Mouse (Mus musculus) inflammation-experienced regulatory T-cells, adult 6 months (primary cell): ENCODE measurements around the gene Ikzf2. TPM values are rescaled to one million over a fixed set of nuclear protein-coding genes. Genes with fewer than 3 reads are reported as not detected.
A peak's percentile ranks its signal among the peaks of the same experiment; 100 is the strongest.

ENCODE experiments used
- ATAC-seq: one replicate; pipeline ENCODE4 v1.8.0; 2017
- polyA plus RNA-seq, 3 experiments: library from polyadenylated mRNA; unstranded; fragments of 100-300 nt; shearing (Covaris generic); gene quantifications; one replicate each; pipeline ENCODE4 v1.2.1; 2017

The Ikzf2 gene
- polyA plus RNA-seq, result 100 to 1,000 TPM; 466 to 742 (median 572) TPM

DNA sequence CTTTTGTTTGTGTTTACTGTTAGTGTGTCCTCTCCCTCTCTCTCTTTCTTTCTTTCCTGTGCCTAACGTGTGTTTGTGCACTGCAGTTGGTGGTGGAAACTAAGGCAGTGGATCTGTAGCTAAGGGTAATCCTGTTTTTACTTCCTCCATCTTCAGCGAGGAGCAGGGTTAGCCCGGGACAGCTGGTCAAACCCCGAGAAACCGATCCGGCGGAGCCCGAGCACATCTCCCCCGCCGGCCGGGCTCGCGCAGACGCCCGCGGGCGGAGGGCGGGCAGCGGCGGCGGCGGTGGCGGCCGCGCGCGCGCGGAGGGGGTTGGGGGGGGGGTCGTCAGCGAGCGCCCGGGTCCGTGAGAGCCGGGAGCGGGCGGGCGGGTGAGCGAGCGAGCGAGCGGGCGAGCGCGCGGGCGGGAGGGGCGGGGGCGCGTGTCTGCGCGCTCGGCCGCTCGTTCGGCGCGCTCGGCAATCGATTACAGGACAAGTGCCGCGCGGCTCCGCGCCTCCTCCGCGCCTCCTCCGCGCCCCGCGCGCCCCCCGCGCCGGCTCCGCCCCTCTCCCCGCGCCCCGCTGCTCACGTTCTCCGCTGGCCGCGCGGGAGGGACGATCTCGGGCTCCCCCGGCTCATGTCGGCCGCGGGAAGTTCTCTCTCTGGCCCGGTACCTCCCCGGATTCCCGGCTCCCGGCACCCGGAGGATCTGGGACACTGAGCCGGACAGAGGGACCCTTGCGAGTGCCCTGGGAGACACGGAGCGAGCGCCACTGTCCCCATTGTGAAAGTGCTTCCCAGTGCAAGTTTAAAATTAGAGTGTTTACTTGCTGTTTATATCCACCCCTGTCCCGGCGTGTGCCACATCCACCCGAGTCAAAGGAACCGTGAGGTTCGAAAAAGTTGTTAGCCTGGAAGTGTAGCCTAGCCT lies at the start of gene Ikzf2:
TSS of gene Ikzf2 (minus strand) at position 170 of the 916 bp plus-strand sequence.
- ATAC-seq, result peak; percentile 39

GRCm38 (mm10) chr1:69729729-69730128 lies 42.7 kb upstream of the Ikzf2 start:
- no peak for ATAC-seq

- ATAC-seq, result no peak
These were observed 42.1 kb upstream of the Ikzf2 start for GRCm38 (mm10) chr1:69729031-69729679.

- no peak for ATAC-seq
These were observed 40.9 kb upstream of the Ikzf2 start for GRCm38 (mm10) chr1:69727968-69728367.

DNA sequence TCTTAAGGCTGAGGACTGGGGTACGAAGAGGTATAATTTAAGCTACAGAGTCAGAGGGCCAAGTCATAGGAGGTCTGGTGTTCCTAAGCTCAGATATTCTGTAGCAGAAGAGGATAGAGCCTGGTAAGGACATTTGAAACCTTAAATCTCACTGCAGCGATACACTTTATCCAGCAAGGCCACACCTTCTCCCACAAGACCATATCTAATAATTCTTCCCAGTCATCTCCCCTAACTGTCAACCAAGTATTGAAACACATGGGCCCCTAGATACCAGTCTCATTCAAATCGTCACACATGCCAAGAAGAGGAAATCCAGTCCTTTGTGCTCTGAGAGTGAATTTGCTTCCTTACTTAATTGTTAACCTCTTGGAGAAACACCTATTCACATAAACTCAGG lies 30.1 kb upstream of the Ikzf2 start:
- no peak for ATAC-seq

GRCm38 (mm10) chr1:69708571-69708970 lies 21.5 kb upstream of the Ikzf2 start:
- ATAC-seq, result no peak

GRCm38 (mm10) chr1:69703506-69704156 lies 16.6 kb upstream of the Ikzf2 start:
- peak; percentile 84 for ATAC-seq

DNA sequence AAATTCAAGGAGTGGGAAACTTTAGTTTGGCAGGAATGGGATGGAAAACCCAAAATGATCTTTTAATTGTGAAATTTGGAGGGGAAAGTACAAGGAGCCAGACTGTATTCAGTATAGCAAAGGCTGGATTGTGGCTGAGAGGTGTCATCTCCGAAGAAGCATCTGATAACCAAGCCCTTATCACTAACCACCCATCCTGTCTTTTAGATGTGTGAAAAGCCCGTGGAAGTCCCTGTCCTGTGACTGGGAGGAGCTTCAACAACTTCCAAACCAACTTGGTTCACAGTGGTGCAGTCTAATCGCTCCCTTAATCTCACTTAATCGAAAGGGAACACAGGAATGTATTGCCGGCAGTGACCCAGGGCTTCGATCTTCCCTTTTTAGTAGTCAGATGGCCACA lies 4.9 kb upstream of the Ikzf2 start:
- peak; percentile 36 for ATAC-seq

DNA sequence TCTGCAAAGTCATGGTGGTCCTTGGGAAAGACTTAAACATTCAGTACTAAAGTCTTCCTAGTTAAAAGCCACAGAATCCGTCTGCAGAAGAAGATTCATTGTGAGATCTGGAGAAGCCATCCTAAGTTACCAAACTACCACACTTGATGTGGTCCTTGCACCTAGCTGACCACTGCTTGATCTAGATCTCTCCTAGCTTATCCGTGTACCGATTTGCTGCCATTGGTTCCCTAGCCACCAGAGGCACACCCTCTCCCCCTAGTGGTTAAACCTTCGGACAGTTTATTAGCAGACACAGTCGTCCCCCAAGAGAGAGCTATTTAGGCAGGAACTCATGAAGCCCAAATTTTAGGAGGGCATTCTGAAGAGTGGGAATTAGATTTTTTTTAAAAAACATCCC lies 1.9 kb upstream of the Ikzf2 start:
- peak; percentile 48 for ATAC-seq

- ATAC-seq, result no peak
These were observed 1.1 kb upstream of the Ikzf2 start for GRCm38 (mm10) chr1:69688118-69688517.

- no peak for ATAC-seq
These were observed 337 bp downstream of the Ikzf2 start for GRCm38 (mm10) chr1:69686741-69687075.

- no peak for ATAC-seq
These were observed 1.1 kb downstream of the Ikzf2 start for GRCm38 (mm10) chr1:69685890-69686490.

DNA sequence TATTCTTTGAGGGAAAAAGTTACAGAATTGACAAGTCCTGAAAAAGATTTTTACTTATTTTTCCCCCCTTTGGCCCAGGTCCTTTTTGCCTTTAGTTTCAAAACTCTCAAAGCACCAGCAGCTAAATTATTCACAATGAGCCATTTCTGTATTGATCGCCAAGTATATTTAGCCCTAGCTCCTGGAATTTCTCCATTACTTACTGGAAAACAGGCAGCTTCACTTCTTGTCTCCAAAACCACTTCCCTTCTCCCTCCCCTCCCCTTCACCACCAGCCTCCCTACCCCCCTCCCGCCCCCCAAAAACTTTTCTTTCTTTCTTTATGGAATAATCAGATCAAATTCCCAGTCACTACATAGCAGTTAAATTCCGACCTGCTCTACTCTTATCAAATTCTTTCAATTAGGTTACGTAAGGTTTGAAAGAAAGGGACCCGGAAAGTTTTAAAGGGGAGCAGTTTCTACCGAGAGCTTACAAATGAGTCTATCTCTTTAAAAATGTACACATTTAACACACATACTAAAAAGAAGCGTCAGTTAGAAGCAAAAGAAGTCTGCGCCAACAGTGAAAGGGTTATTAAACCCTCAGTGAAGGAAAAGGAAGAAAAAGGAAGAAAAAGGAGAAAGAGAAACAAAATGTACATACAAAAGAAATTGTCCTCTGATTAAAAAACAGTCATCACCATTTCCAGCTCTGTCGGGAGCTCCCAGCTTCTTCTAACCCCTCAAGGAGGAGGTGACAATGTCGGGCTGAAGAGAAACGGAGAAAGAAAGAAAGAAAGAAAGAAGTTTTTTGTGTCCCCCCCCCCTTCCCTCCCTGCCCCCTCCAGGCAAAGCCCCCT lies 1.8 kb downstream of the Ikzf2 start:
- ATAC-seq, result no peak

DNA sequence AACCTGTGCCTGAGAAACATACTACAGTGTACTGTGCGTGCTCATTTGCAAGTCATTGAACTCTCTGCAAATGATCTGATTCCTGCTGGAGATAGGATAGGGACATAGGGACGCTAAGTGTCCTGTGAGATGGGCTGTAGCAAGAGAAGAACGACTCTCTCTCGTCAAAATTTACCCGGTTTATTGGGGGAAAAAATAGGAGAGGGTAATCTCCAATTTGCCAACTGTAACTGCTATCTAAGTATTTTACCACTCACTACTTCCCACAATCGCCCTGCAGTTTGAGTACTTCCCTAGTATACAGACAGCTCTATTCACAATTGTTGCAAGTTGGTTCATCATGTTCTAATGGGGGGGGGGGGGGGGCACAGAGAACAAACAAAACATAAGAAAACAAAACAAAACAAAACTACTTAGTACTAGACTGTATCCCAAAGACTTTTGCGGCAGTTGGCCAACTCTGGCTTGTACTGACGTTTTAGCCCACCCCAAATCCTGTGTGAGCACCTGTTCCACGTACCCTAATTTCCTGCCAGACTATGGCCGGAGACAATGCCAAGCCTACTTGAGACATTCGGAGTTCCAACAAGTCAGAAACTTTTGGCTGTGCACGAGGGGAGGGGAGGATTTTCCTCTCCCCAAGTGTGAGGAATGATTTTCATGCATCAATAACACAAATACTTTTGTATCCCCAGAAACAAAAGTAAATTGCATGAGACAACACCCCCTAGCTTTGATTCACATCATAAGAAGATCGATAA lies 2.6 kb downstream of the Ikzf2 start:
- no peak for ATAC-seq

- ATAC-seq, result no peak
These were observed 3.2 kb downstream of the Ikzf2 start for GRCm38 (mm10) chr1:69683851-69684250.

- ATAC-seq, result peak; percentile 36
These were observed 4.0 kb downstream of the Ikzf2 start for GRCm38 (mm10) chr1:69683058-69683457.

DNA sequence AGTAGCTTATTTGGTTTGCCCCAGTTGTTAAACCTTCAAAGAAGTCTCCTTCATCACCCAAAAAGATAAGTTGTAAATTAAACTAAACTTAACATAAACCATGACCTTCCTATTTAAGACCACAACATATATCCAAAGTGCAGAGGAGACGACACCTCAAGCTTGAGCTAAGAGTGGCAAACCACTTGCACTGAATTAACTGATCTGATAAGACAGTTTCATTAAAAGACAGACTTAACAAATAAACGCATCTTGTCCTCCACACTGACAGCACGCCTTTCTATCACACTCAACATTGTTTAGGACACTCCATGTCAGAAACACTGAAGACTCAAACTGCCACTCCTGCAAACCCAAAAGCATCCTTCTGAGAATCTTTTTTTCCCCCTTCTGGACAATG lies 4.8 kb downstream of the Ikzf2 start:
- ATAC-seq, result no peak

DNA sequence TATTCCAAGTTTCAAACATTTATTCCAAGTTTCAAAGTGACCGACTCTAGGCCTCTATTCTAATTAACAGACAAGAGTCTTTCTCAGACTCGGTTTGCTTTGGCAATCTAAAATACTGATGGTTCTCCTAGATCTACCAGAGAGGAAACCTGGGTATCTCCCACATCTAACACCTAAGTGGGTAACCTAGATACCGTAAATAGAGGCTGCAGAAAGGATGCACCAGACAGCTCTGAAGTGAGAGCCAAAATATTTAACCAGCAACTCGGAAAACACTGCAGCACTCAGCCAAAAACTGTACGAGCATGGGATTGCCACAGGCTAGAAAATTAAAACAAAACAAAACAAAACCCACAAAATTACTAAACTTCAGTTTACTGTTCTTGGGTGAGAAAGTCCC lies 6.0 kb downstream of the Ikzf2 start:
- peak; percentile 57 for ATAC-seq

GRCm38 (mm10) chr1:69680501-69680900 lies 6.5 kb downstream of the Ikzf2 start:
- ATAC-seq, result peak; percentile 42

DNA sequence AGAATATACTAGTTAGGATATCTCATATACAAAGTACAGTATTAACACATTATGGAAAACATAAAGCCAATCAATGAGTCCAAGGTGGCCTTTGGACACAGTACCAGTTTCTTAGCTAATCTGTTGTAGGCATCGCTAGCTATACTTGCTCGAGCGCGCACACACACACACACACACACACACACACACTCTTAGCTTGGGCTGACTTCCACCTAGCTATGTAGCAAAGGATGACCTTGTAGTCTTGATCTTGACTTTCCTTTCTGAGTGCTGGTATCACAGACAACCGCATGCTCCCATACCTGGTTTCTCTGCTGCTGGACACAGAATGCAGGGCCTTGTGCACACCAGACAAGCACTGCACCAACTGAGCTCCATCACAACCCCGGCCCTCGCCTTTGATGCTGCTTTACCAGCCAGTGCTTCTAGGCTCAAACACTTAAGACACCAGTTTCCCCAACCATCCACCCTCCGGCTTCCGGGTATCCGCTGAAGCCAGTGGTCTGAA lies 17.1 kb downstream of the Ikzf2 start:
- peak; percentile 54 for ATAC-seq

DNA sequence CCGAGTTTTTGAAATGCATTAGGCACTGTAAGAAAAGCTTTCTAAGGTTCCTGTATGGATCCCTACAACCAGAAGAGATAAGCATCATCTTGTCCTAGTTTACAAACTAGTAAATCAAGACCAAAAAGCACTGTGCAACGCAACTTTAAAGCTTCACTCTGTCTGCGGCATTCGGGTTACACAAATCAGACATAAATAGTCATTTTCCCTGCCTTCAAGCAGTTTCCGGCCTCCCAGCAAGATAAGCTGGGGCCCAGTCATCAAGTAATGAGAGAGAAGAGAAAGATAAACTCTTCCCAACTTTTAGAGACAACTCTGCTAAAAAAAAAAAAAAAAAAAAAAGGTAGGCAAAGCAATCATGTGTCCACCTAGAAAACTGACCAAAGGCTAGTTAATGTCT lies 19.6 kb downstream of the Ikzf2 start:
- ATAC-seq, result peak; percentile 33
